Mouse (Mus musculus) megakaryocyte, embryonic 14.5 days (primary cell): Measurements from ENCODE around the gene Ablim1.

Experiments used
- FLI1 ChIP-seq: IDR thresholded peaks from 2 replicates; pipeline ENCODE4 v1.6.1; 2012; ENCODE audit warnings: low read length, inconsistent platforms, mixed read lengths
- GATA1 ChIP-seq: IDR thresholded peaks from 3 replicates; pipeline ENCODE4 v1.6.1; 2012; ENCODE audit warnings: mixed read lengths, low read length, inconsistent platforms, borderline replicate concordance

DNA sequence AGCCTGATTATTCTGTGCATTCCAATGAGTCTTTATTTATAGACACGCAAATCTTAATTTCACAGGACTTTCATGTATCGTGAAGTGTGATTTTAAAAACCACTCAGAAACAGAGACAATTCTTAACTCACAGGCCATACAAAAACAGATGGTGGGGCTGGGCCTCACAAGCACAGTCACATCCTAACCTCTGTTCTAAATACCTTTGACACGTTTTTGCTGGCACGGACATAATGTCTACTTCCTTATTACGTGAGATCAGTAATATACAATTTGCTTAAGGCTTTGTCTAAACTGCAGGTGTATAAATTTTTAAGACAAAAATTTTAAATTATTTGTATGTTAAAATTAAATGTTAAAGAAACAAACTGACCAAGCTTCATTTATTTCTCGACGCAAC is 212.7 kb downstream of the Ablim1 start:
- no peak for TF ChIP-seq GATA1
- no peak for TF ChIP-seq FLI1
